Mouse (Mus musculus) mouse trophoblast stem cell (cell line): ENCODE measurements around the gene Cyp2c69.
"Not testable (repeated sequence)": the region's sequence is repeated elsewhere in the genome, so short reads cannot be mapped to it uniquely, and the experiment has no call there.

Experiments
- in situ Hi-C, 2 experiments: fragments of 300-500 bp; cut with MseI, MboI; formaldehyde crosslinking; loops; 2 replicates in 1 of 2; 3 replicates in 1 of 2; pipeline ENCODE4 v1.15.1; 2025

Gene Cyp2c69

DNA sequence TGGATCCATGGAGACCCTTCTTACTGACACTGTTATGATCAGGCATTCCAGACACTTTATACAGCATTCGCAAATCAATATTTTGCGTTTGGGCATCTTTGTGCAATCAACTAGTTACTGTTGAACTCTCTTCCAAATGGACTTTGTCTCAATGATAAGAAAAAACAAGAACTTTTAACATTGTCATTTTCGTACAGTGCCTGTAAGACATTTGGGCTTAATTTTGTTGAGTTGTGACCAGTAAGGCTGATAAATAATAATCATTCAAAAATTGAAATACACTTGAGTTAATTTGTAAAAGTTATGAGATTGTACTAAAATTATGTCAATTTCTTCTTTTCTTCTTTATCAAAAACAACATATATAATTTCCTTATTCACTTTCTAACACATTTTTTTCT is at the start of gene Cyp2c69:
Cyp2c69 (minus strand) TSS at position 101 of the 400 bp plus-strand sequence.
- in situ Hi-C loops, result not testable (repeated sequence)

DNA sequence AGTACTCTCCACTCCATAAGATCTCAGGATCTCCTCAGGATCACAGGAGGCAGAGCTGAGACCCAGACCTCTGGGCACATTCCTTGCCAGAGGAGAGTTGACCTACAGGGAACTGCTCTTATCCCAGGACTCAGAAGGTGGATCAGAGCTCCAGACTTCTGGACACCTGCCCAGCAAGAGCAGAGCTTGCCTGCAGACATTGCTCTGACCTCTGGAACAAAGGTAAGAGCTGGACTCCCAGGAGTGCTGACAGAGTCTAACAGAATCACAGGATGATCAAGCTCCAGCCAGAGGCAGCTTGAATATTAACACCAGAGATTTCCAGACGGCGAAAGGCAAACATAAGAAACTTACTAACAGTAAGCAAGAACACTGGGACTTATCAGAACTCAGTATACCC is 48.8 kb upstream of the Cyp2c69 start:
- in situ Hi-C loops, result no loop called here

GRCm38 (mm10) chr19:39930032-39930431 is 43.4 kb upstream of the Cyp2c69 start:
- in situ Hi-C loops, result no loop called here

- in situ Hi-C loops, result no loop called here
Measured at GRCm38 (mm10) chr19:39901656-39902055, 15.1 kb upstream of the Cyp2c69 start.

DNA sequence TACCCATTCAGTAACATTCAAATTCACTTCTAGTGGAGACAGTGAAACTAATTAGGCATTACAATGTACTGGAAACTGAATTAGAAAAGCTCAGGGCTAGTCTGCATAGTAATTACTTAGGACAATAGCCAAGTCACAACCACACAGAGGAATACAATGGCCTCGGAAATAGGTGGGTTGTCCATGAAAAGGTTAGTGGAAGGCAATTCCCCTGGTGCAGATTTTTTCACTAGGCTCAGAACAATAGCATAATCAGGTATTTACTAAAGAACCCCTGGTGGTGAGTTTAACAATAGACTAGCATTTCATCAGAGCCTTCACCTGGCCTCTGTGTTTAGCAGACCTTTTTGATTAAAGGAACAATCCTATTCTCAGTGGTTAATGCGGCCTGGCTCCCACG is 3.5 kb upstream of the Cyp2c69 start:
- in situ Hi-C loops, result loop anchor here in 1 of 2 experiments (5.0 kb wide), 1 partner anchor 73 kb away; no protein-coding TSS in a partner anchor

GRCm38 (mm10) chr19:39866133-39866532 is 20.5 kb downstream of the Cyp2c69 start:
- in situ Hi-C loops, result no loop called here

- in situ Hi-C loops, result not testable (repeated sequence)
Measured at GRCm38 (mm10) chr19:39820931-39821330, 65.7 kb downstream of the Cyp2c69 start.

DNA sequence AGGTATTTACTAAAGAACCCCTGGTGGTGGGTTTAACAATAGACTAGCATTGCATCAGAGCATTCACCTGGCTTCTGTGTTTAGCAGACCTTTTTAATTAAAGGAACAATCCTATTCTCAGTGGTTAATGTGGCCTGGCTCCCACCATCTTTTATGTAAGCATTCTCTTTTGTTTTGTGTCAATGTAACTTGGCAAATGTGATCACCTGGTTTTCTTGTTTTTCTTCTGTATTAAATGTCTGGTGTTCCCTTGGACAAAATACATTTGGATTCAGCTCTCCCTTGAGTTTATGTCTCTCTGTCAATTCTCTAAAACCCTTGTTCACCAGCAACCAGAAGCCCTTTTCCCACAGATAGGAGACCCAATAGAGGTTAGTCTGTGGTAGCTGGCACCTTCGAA is 70.2 kb downstream of the Cyp2c69 start:
- in situ Hi-C loops, result loop anchor here in 1 of 2 experiments (5.0 kb wide), 1 partner anchor 76 kb away; no protein-coding TSS in a partner anchor

DNA sequence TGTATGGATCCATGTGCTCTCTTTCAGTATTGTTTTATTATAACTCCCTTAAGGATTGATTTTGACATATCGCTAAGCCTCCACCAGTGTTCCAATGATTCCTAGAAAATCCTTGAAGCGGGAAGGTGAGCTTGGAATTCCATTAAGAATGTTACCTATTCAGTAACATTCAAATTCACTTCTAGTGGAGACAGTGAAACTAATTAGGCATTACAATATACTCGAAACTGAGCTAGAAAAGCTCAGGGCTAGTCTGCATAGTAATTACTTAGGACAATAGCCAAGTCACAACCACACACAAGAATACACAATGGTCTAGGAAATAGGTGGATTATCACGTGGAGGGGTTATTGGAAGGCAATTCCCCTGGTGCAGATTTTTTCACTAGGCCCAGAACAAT is 70.6 kb downstream of the Cyp2c69 start:
- in situ Hi-C loops, result loop anchor here in 1 of 2 experiments (5.0 kb wide), 1 partner anchor 76 kb away; no protein-coding TSS in a partner anchor

- in situ Hi-C loops, result not testable (repeated sequence)
Measured at GRCm38 (mm10) chr19:39812714-39813113, 73.9 kb downstream of the Cyp2c69 start, which contains the start of gene Cyp2c40. Gene Cyp2c40, minus strand, starts transcription at chr19:39812814.
